Mouse (Mus musculus): ENCODE results near the gene Stpg1.
A peak's percentile ranks its signal among the peaks of the same experiment; 100 is the strongest.

Gene Stpg1

GRCm38 (mm10) chr4:135494521-135495396, at the start of gene Stpg1, which contains the start of gene Nipal3:
TSS of gene Stpg1 (plus strand) at chr4:135494790.
TSS of gene Nipal3 (minus strand) at chr4:135495038.
- DNase-seq (ENCODE audit: low read depth): peak; percentile 80

DNA sequence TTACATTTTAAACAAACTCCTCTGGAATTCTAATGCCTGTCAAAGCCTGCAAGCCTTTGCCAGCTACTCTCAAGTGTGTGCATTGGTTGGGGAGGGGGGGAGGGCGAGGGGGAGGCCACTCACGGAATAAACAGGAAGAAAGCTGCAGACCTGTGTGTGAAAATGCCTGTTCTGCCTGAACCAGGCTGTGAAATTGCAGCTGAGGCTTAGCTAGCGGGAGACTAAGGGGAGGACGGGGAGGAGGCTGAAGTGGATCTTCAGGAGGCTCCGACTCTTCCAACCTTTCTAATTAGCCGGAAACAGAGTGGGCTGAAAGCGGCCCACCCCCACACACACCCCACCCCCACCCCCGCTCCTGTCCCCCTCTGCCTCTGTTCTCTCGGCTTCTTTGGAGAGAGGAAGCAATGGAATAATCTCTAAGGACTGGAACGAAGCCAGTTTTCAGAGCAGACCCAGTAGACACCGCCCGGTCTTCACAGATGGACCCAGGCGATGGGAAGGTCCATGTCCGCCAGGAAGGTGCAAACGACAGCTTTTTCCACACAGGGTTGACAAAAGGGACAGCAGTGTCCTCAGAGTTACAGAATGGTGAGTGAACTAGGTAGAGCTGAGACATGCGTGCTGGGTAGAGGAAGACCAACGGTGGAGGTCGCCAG, 43.1 kb upstream of the Stpg1 start:
- DNase-seq (ENCODE audit: low read depth): no peak

- no peak for DNase-seq (ENCODE audit: low read depth)
These were observed 41.4 kb upstream of the Stpg1 start for GRCm38 (mm10) chr4:135453164-135453563.

DNA sequence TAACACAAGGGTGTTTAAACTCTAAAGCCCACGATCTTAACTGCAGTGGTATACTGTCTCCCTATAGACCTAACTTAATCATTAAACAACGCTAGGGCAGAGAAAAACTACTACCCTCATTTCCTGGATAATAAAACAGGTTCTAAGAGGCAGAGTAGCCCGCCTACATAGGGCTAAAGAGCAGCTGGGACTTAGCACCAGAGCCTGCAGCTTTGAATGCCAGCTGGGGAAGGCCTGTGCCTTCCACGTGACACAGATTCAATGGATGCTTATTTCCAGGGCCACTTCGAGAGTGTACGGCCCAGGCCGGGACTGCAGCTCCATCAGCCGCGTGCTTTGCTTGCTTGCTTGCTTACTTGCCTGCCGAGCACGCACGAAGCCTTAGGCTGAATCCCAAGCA, 41.0 kb upstream of the Stpg1 start:
- no peak for DNase-seq (ENCODE audit: low read depth)

DNA sequence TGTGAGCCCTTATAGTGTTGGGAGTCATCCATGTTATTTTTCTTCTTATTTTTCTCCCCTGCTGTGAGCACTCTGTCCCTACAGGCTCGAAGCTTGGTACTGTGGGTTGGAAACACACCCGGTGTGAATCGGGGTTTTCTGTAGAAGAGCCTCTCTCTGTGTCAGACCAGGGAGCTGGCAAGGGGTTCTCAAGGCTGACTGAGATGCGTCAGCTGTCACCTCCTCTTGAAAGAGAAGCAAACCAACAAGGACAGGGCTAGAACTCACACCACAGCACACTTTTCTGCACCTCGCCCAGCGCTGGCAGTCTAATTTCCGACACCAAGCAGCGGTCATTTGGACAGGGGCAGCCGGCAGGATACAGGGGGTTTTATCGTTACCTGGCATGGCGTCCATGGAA, 31.2 kb upstream of the Stpg1 start:
- no peak for DNase-seq (ENCODE audit: low read depth)

GRCm38 (mm10) chr4:135477851-135478250, 16.7 kb upstream of the Stpg1 start:
- no peak for DNase-seq (ENCODE audit: low read depth)

GRCm38 (mm10) chr4:135480370-135480769, 14.2 kb upstream of the Stpg1 start:
- no peak for DNase-seq (ENCODE audit: low read depth)

GRCm38 (mm10) chr4:135485086-135485485, 9.5 kb upstream of the Stpg1 start:
- DNase-seq (ENCODE audit: low read depth): no peak

GRCm38 (mm10) chr4:135486352-135486751, 8.2 kb upstream of the Stpg1 start:
- no peak for DNase-seq (ENCODE audit: low read depth)

GRCm38 (mm10) chr4:135489256-135489655, 5.3 kb upstream of the Stpg1 start:
- no peak for DNase-seq (ENCODE audit: low read depth)

DNA sequence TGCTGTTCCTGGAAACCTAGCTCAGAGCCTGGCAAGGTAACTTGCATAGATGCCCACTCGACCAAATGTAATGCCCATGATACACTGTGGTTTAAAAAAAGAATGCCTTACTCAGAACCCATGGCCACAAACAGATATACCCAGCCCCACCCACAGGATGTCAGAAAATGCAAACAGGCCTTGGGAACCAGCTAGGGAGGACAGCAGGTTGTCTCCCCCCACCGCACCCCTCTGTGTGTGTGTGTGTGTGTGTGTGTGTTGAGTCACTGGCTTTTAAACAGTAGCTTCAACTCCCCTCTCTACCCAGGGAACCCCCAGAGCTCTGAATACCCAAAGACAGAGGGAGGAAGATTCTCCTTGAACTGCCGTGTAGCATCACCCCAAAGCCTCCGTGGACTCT, 1.3 kb upstream of the Stpg1 start:
- DNase-seq (ENCODE audit: low read depth): no peak

- DNase-seq (ENCODE audit: low read depth): no peak
These were observed 684 bp upstream of the Stpg1 start for GRCm38 (mm10) chr4:135493691-135494520.

DNA sequence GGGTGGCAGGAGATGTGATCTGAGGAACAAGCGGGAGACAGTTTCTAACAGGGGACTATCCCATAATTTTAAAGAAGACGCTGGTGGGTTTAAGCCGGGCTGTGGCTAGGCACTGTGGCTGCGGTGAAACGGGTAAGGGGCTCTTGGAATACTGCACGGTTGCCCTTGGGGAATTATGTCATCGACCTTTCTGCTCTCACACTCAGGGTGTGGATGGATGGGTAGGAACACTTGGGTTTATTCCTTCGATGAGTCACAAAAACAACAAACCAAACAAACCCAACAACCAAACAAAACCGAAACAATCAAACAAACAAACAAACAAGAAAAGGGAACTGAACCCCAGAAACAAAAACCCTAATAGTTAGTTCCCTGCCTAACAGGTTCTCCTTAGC, 804 bp downstream of the Stpg1 start:
- no peak for DNase-seq (ENCODE audit: low read depth)

DNA sequence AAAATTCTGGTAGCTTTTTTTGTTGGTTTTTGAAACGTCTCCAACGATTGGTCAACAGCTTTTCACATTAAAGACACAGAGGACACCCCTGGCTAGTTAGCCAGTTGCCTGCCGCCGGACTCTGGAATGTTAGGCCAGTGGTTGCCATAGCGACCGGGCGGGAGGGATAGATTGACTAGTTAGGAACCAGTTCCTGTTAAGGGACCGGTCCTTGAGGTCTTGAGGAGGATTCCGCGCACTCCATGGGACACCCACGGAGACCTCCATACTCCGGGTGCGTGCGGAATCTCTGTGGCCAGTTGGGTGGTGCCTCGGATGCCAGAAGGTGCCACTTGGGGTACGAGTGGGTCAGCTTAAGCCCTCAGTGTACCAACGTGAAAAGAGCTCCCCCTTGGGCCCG, 1.2 kb downstream of the Stpg1 start:
- no peak for DNase-seq (ENCODE audit: low read depth)

GRCm38 (mm10) chr4:135498136-135498535, 3.5 kb downstream of the Stpg1 start:
- no peak for DNase-seq (ENCODE audit: low read depth)

- DNase-seq (ENCODE audit: low read depth): no peak
These were observed 5.2 kb downstream of the Stpg1 start for GRCm38 (mm10) chr4:135499831-135500230.

DNA sequence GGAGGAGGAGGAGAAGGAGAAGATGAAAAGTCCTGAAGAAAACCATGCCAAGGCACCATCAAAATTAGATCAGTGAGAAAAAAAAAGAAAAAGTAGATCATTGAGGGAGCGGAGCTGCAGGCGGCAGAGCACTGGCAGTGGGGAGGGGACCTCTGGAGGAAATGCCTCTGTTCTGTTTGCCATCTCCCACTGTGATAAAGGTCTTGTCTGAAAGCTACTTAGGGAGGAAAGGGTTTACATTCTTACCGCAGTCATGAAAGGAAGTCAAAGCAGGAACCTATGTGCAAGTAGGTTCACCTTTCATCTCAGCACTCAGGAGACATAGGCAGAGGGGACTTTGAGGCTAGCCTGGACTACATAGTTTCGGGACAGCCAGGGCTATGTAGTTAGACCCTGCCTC, 7.0 kb downstream of the Stpg1 start:
- DNase-seq (ENCODE audit: low read depth): no peak

DNA sequence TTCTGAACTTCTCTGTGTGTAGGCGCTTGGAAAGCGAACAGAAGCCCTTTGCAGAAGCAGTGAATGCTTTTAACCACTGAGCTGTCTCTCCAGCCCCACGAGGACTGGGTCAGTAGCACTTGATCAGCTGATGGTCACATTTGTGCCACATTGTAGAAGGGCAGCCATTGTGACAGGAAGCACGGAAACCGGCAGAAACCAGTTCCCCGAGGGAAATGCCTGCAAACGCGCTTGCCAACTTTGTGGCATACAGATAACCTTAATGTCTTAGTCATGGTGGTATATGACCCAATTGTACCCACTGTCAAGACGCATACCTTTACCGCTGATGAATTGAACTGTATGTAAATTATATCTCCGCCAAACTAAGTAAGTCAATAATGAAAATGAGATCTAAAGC, 11.2 kb downstream of the Stpg1 start:
- DNase-seq (ENCODE audit: low read depth): no peak

DNA sequence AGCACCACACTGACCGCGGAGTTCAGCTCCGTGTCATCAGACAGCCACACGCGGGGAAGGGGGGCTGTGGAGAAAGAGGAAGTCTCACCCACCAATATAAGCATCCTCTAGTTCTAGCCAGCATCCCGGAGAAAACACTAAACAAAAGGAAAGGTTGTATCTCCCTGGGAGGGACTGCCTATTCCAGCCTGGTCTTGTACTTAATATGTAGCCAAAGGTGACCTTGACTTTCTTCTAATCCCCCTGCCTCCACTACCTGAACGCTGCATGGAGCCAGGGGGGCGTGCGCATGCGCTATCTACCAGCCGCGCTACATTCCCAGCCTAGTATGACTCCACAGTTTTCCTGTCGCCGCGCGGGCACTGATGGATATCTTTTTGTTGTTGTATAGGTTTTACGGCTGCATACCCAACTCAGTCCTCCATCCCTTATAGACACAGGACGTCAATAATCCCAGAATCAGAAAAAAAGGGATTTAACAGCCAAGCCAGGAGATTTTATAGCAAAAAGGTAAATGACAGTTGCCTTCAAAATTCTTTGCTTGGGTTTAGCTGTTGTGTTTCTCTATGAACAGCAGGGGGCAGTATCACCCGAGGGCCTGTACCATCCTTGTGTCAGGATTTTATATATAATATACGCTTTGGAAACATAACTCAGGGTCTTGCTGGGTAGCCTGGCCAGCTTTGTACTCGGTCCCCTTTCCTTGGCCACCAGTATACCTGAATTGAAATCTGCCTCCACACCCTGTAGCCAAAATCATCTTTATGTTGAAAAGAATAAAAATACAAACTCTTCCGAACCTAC, 13.2 kb downstream of the Stpg1 start:
- DNase-seq (ENCODE audit: low read depth): no peak

DNA sequence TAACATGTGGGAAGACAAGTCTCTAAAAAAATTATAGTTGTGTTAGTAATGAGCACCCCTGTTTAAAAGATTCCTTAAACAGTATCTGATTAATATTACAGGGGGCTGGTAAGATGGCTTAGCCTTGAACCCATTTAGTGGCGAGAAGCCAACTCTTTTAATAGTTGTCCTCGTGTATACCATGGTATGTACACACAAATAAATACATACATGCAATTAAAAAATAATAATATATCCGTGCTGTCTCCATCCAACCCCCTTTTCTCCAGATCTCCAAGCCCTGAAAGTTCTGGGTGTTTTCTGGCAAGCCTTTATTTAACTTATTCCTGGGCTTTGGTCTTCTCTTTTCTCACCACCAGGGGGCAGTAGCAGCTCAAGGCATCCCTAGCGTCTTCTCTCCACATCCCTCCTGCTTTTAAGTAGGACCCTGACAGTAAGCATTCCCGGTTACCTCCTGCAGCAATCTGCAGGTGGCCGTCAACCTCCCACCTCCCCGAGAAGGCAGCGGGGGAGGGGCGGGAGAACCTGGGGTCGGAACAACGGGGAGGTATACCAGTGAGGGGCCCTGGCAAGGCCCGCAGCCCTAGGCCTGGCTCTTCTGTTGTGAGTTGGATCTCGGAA, 13.9 kb downstream of the Stpg1 start:
- peak; percentile 46 for DNase-seq (ENCODE audit: low read depth)

GRCm38 (mm10) chr4:135509515-135509914, 14.9 kb downstream of the Stpg1 start:
- no peak for DNase-seq (ENCODE audit: low read depth)
